Mouse (Mus musculus) fibroblast of lung, adult 2 months (primary cell): ENCODE data around the gene Nat8f5.
"Not testable (repeated sequence)": the region's sequence is repeated elsewhere in the genome, so short reads cannot be mapped to it uniquely, and the experiment has no call there.

Experiments
- DNase-seq: peaks from one replicate; pipeline ENCODE4 v3.0.0-alpha.2; 2011; ENCODE audit warnings: low read depth

Nat8f5 gene

GRCm38 (mm10) chr6:85820837-85821236 is at the start of gene Nat8f5, which contains the start of gene Nat8f6:
Nat8f5 (minus strand) TSS chr6:85820972.
Nat8f6 (minus strand) TSS chr6:85820954.
- DNase-seq: no peak

- DNase-seq: not testable (repeated sequence)
These were observed 48.2 kb upstream of the Nat8f5 start, which contains the start of gene Nat8f2 for GRCm38 (mm10) chr6:85869006-85869405. Nat8f2 (minus strand) TSS chr6:85869158.

- DNase-seq: no peak
These were observed 47.2 kb upstream of the Nat8f5 start for GRCm38 (mm10) chr6:85867726-85868690.

GRCm38 (mm10) chr6:85866995-85867394 is 46.2 kb upstream of the Nat8f5 start:
- not testable (repeated sequence) for DNase-seq

- not testable (repeated sequence) for DNase-seq
These were observed 45.4 kb upstream of the Nat8f5 start for GRCm38 (mm10) chr6:85866166-85866565.

- peak; percentile 71 for DNase-seq
These were observed 44.3 kb upstream of the Nat8f5 start for GRCm38 (mm10) chr6:85864900-85865639.

- DNase-seq: no peak
These were observed 43.1 kb upstream of the Nat8f5 start for GRCm38 (mm10) chr6:85863840-85864239.

GRCm38 (mm10) chr6:85863136-85863535 is 42.4 kb upstream of the Nat8f5 start:
- DNase-seq: no peak

- no peak for DNase-seq
These were observed 41.8 kb upstream of the Nat8f5 start for GRCm38 (mm10) chr6:85862565-85862964.

- no peak for DNase-seq
These were observed 40.5 kb upstream of the Nat8f5 start for GRCm38 (mm10) chr6:85861247-85861646.

- DNase-seq: peak; percentile 89
These were observed 35.5 kb upstream of the Nat8f5 start for GRCm38 (mm10) chr6:85856194-85856678.

GRCm38 (mm10) chr6:85853481-85853880 is 32.7 kb upstream of the Nat8f5 start:
- DNase-seq: no peak

- DNase-seq: no peak
These were observed 30.4 kb upstream of the Nat8f5 start for GRCm38 (mm10) chr6:85851062-85851773.

- DNase-seq: no peak
These were observed 28.5 kb upstream of the Nat8f5 start for GRCm38 (mm10) chr6:85849240-85849639.

GRCm38 (mm10) chr6:85848140-85848539 is 27.4 kb upstream of the Nat8f5 start:
- DNase-seq: no peak

- no peak for DNase-seq
These were observed 26.1 kb upstream of the Nat8f5 start for GRCm38 (mm10) chr6:85846921-85847320.

- DNase-seq: not testable (repeated sequence)
These were observed 23.1 kb upstream of the Nat8f5 start for GRCm38 (mm10) chr6:85843677-85844458.

GRCm38 (mm10) chr6:85839982-85840381 is 19.2 kb upstream of the Nat8f5 start:
- no peak for DNase-seq

- no peak for DNase-seq
These were observed 17.9 kb upstream of the Nat8f5 start for GRCm38 (mm10) chr6:85838674-85839073.

GRCm38 (mm10) chr6:85837307-85837706 is 16.5 kb upstream of the Nat8f5 start:
- peak; percentile 49 for DNase-seq

GRCm38 (mm10) chr6:85836827-85837226 is 16.1 kb upstream of the Nat8f5 start:
- DNase-seq: not testable (repeated sequence)
